ENCODE assay signal across 30 mouse cellular contexts in the genomic region with DNA sequence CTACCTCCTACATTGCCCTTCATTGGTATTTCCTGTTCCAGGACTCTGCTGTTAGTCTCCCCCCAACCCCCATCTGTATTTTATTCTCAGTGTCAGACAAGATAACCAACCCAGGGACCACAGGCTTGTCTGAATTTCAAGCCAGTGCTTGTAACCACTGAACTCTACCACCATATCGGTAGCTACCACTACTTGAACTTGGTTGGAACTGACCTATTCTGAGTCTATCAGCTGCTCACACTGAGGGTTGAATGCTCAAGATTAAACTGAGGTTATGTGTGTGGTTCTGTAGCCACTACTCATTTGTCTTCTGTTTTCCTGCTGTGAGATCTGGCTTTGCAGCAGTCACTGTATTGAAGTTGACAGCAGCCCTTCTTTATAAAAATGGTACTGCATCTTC.
A peak's percentile ranks its signal among the peaks of the same experiment; 100 is the strongest.
DNase-seq lines count a peak whose midpoint lies in the region; ATAC-seq and TF ChIP-seq lines count a peak whose summit lies in the region.
"Had no signal": no experiment of that assay in that cellular context is flagged by ENCODE, and none has a peak within 500 bp of the region (broad histone marks: within the 10 kb centered on the region; RNA-seq: fewer than 3 reads in every experiment).

No protein-coding gene starts in this region.

- H3K36me3 ChIP-seq in liver, embryonic 11.5 days (ENCODE audit: control insufficient read depth, insufficient read depth, low read length) = no peaks in the 10 kb centered on the region
- no peaks in the 10 kb centered on the region for H3K36me3 ChIP-seq in liver, embryonic 16.5 days (ENCODE audit: control insufficient read depth, insufficient read depth)
- no peaks in the 10 kb centered on the region for H3K36me3 ChIP-seq in forebrain, embryonic 14.5 days (ENCODE audit: control insufficient read depth, insufficient read depth, low read length)
- H3K36me3 ChIP-seq: embryonic facial prominence, embryonic 10.5 days; embryonic facial prominence, embryonic 15.5 days; forebrain, embryonic 12.5 days; heart, embryonic 10.5 days; heart, embryonic 15.5 days; hindbrain, embryonic 13.5 days; midbrain, embryonic 10.5 days; midbrain, embryonic 15.5 days; neural tube, embryonic 15.5 days had no signal

- H3K27ac ChIP-seq in liver, embryonic 11.5 days (ENCODE audit: low read depth, low read length) = no peak overlapping the region
- H3K27ac ChIP-seq in liver, embryonic 16.5 days (ENCODE audit: low read length) = no peak overlapping the region
- no peak overlapping the region for H3K27ac ChIP-seq in forebrain, embryonic 14.5 days (ENCODE audit: low read depth, low read length)
- no peak overlapping the region for H3K27ac ChIP-seq in gastrocnemius, adult 2 months
- H3K27ac ChIP-seq: embryonic facial prominence, embryonic 10.5 days; embryonic facial prominence, embryonic 15.5 days; forebrain, embryonic 12.5 days; heart, embryonic 10.5 days; heart, embryonic 15.5 days; hindbrain, embryonic 13.5 days; midbrain, embryonic 10.5 days; midbrain, embryonic 15.5 days; neural tube, embryonic 15.5 days had no signal

- DNase-seq in spleen, postnatal 36 days (ENCODE audit: low spot score in 2 of 2) = peak; percentile 2 to 3
- DNase-seq in spleen, postnatal 10 days (ENCODE audit: low spot score in 2 of 2) = no peak
- DNase-seq in liver, embryonic 11.5 days (ENCODE audit: low spot score) = no peak
- no peak for DNase-seq in ovary, postnatal 14 days (ENCODE audit: low spot score)
- DNase-seq in forebrain, embryonic 14.5 days (ENCODE audit: low spot score) = no peak
- no peak for DNase-seq in gastrocnemius, adult 2 months
- DNase-seq: adrenal gland, postnatal 10 days; cerebellum, adult 18-20 months; cerebellum, postnatal 10 days; gastrocnemius, postnatal 25 days; heart, adult 11 months; heart, postnatal 36 days; kidney, adult 9 months; kidney, postnatal 10 days; layer of hippocampus, adult 9-11 months; lung, postnatal 36 days; spleen, adult 18-20 months; thymus, adult 2 months; thymus, postnatal 36 days had no signal

- no peak overlapping the region; the same call in none of the 2 replicates for H3K4me2 ChIP-seq in liver, embryonic 11.5 days
- H3K4me2 ChIP-seq in liver, embryonic 16.5 days (ENCODE audit: low read depth, low read length) = no peak overlapping the region
- H3K4me2 ChIP-seq in forebrain, embryonic 14.5 days (ENCODE audit: low read length) = no peak overlapping the region
- H3K4me2 ChIP-seq: embryonic facial prominence, embryonic 15.5 days; forebrain, embryonic 12.5 days; heart, embryonic 15.5 days; hindbrain, embryonic 13.5 days; midbrain, embryonic 15.5 days; neural tube, embryonic 15.5 days had no signal

- no peak for TF ChIP-seq CTCF in gastrocnemius, adult 2 months (IDR thresholded peaks at IDR 0.05)

- H3K4me3 ChIP-seq in liver, embryonic 11.5 days (ENCODE audit: low read depth, low read length) = no peak overlapping the region
- no peak overlapping the region for H3K4me3 ChIP-seq in liver, embryonic 16.5 days (ENCODE audit: low read depth, low read length)
- H3K4me3 ChIP-seq in forebrain, embryonic 14.5 days (ENCODE audit: low read depth, low read length) = no peak overlapping the region
- no peak overlapping the region for H3K4me3 ChIP-seq in gastrocnemius, adult 2 months
- H3K4me3 ChIP-seq: embryonic facial prominence, embryonic 10.5 days; embryonic facial prominence, embryonic 15.5 days; forebrain, embryonic 12.5 days; heart, embryonic 10.5 days; heart, embryonic 15.5 days; hindbrain, embryonic 13.5 days; midbrain, embryonic 10.5 days; midbrain, embryonic 15.5 days; neural tube, embryonic 15.5 days had no signal

- no peaks in the 10 kb centered on the region for H3K9me3 ChIP-seq in liver, embryonic 11.5 days (ENCODE audit: control insufficient read depth, low read length)
- H3K9me3 ChIP-seq in liver, embryonic 16.5 days (replicated peaks; ENCODE audit: control insufficient read depth, low read length) = no peaks in the 10 kb centered on the region
- H3K9me3 ChIP-seq in forebrain, embryonic 14.5 days (replicated peaks; ENCODE audit: control insufficient read depth, low read length) = no peaks in the 10 kb centered on the region
- H3K9me3 ChIP-seq: embryonic facial prominence, embryonic 10.5 days; embryonic facial prominence, embryonic 15.5 days; forebrain, embryonic 12.5 days; heart, embryonic 10.5 days; heart, embryonic 15.5 days; hindbrain, embryonic 13.5 days; midbrain, embryonic 10.5 days; midbrain, embryonic 15.5 days; neural tube, embryonic 15.5 days had no signal

- intact Hi-C loops in gastrocnemius, adult 2 months (cut with DNase I) = no loop called here

- no peak overlapping the region for H3K9ac ChIP-seq in liver, embryonic 11.5 days (ENCODE audit: low read depth, low read length)
- H3K9ac ChIP-seq in liver, embryonic 16.5 days (ENCODE audit: low read depth, low read length) = no peak overlapping the region
- H3K9ac ChIP-seq in forebrain, embryonic 14.5 days (ENCODE audit: low read length) = no peak overlapping the region
- H3K9ac ChIP-seq: embryonic facial prominence, embryonic 15.5 days; forebrain, embryonic 12.5 days; heart, embryonic 15.5 days; hindbrain, embryonic 13.5 days; midbrain, embryonic 15.5 days; neural tube, embryonic 15.5 days had no signal

- H3K27me3 ChIP-seq in liver, embryonic 11.5 days (replicated peaks; ENCODE audit: control insufficient read depth, insufficient read depth, low read length) = no peaks in the 10 kb centered on the region
- H3K27me3 ChIP-seq in liver, embryonic 16.5 days (ENCODE audit: control insufficient read depth, insufficient read depth, low read depth, low read length) = no peaks in the 10 kb centered on the region
- no peaks in the 10 kb centered on the region for H3K27me3 ChIP-seq in forebrain, embryonic 14.5 days (replicated peaks; ENCODE audit: control insufficient read depth, insufficient read depth, low read length)
- H3K27me3 ChIP-seq: embryonic facial prominence, embryonic 15.5 days; forebrain, embryonic 12.5 days; heart, embryonic 15.5 days; hindbrain, embryonic 13.5 days; midbrain, embryonic 15.5 days; neural tube, embryonic 15.5 days had no signal

- 39% methylated on average over 1 of the region's 1 CpGs for WGBS in liver, embryonic 11.5 days
- 21% methylated on average over 1 of the region's 1 CpGs for WGBS in liver, embryonic 16.5 days (ENCODE audit: insufficient replicate concordance)
- 95% methylated on average over 1 of the region's 1 CpGs for WGBS in forebrain, embryonic 14.5 days

- peaks cover 13% of the 10 kb centered on the region for H3K4me1 ChIP-seq in liver, embryonic 11.5 days (replicated peaks; ENCODE audit: control insufficient read depth, insufficient read depth, low read length)
- H3K4me1 ChIP-seq in liver, embryonic 16.5 days (ENCODE audit: control insufficient read depth, low read depth, low read length) = no peaks in the 10 kb centered on the region
- peaks cover 11% of the 10 kb centered on the region; the same call in 1 of the 2 replicates for H3K4me1 ChIP-seq in forebrain, embryonic 14.5 days (ENCODE audit: control insufficient read depth, insufficient read depth, low read length)
- H3K4me1 ChIP-seq: heart, embryonic 10.5 days had no signal

- peak; percentile 95 for ATAC-seq in liver, embryonic 11.5 days (replicated peaks; ENCODE audit: low FRiP score)
- peak; percentile 85 for ATAC-seq in liver, embryonic 16.5 days (ENCODE audit: low read depth)
- ATAC-seq in forebrain, embryonic 14.5 days = no peak
- ATAC-seq: intestine, embryonic 16.5 days; midbrain, embryonic 15.5 days had no signal

Comparison
In these comparisons a context has a peak if more than half of its experiments do, and no peak if none do; other contexts are left out.
1. DNase-seq: peak in spleen, postnatal 36 days (2 of 2); none in spleen, postnatal 10 days (0 of 2), liver, embryonic 11.5 days (single experiment), ovary, postnatal 14 days (single experiment), forebrain, embryonic 14.5 days (single experiment) and gastrocnemius, adult 2 months (single experiment).